Mouse (Mus musculus) testis, adult 2 months (tissue): ENCODE measurements around the gene Cryba1. TPM values are rescaled to one million over a fixed set of nuclear protein-coding genes. Genes with fewer than 3 reads are reported as not detected.

ENCODE experiments used
- H3K27ac ChIP-seq: fragments of 200-500 bp; 2 replicates; pipeline ENCODE4 v1.5.1; 2012; ENCODE audit warnings: low read depth, low read length; ENCODE audit not compliant: control insufficient read depth, insufficient read depth
- H3K27me3 ChIP-seq: fragments of 200-500 bp; 2 replicates; pipeline ENCODE4 v1.6.1; 2012; ENCODE audit warnings: mild to moderate bottlenecking, low read length, moderate library complexity; ENCODE audit not compliant: control insufficient read depth, insufficient read depth
- H3K36me3 ChIP-seq: fragments of 200-500 bp; 2 replicates; pipeline ENCODE4 v1.6.1; 2012; ENCODE audit warnings: mild to moderate bottlenecking, low read length; ENCODE audit not compliant: control insufficient read depth, insufficient read depth
- H3K4me1 ChIP-seq: fragments of 200-500 bp; 2 replicates; pipeline ENCODE4 v1.6.1; 2012; ENCODE audit warnings: low read length; ENCODE audit not compliant: control insufficient read depth, insufficient read depth
- H3K4me3 ChIP-seq: fragments of 200-500 bp; 2 replicates; pipeline ENCODE4 v1.5.1; 2012; ENCODE audit warnings: low read depth, mild to moderate bottlenecking, low read length, moderate library complexity, mixed read lengths; ENCODE audit not compliant: control insufficient read depth
- CTCF ChIP-seq: fragments of 200-500 bp; IDR thresholded peaks from 2 replicates; pipeline ENCODE4 v1.5.1; 2012; ENCODE audit warnings: low read depth, mild to moderate bottlenecking, inconsistent platforms, low read length, moderate library complexity; ENCODE audit not compliant: control insufficient read depth, insufficient read depth, insufficient replicate concordance
- POLR2A ChIP-seq: fragments of 200-500 bp; IDR thresholded peaks from 2 replicates; pipeline ENCODE4 v1.6.1; 2012; ENCODE audit warnings: low read depth, mild to moderate bottlenecking, inconsistent platforms, low read length, moderate library complexity; ENCODE audit not compliant: control insufficient read depth
- polyA plus RNA-seq: library from polyadenylated mRNA; depleted of rRNA; stranded (reverse); fragments of >200 nt; gene quantifications from 2 replicates; pipeline ENCODE4 v1.2.3, GENCODE M21; 2012

The Cryba1 gene
- polyA plus RNA-seq, 1 experiment: not detected

DNA sequence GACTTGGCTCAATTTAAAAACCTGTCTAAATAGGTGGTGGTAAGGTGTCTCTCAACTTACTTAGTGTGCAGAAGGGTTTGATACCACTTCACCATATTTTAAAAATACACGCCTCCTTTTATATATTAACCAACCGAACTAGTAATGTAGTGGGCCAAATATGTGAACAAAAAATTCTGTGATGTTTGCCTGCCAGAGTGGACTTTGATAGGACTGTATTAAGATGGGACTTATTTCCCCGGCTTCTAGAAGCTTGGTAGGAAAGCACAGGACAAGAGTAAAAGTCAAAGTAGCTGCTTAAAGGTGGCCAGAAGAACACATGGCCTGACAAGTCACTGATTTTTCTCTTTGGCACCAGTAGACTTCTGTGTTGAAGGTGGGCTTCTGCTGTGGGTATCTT is 11.3 kb downstream of the Cryba1 start:
- Histone ChIP-seq H3K27me3 (no peaks in the 10 kb centered on the region), H3K27ac (no peak overlapping the region), H3K4me1 (no peaks in the 10 kb centered on the region), H3K4me3 (no peak overlapping the region), H3K36me3 (peaks cover 1% of the 10 kb centered on the region; the same call in 1 of the 2 replicates)
- TF ChIP-seq CTCF (no peak), POLR2A (no peak)

DNA sequence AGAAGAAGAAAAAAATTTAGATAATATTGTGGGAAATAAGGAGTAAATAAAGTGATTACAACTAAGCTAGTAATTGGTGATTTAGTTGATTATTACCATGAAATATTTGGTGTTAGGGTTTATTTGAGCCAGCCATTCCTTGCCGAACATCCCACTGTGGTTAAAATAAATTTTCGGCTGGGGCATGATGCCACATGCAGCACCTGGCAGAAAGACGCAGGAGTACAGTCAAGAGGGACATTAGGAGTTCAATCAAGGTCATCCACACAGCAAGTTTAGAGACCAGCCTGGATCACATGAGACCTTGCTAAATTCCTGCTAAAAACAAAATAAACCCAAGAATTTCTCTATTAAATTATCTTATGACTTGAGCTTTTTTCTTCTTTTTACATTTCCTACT is 16.0 kb downstream of the Cryba1 start:
- Histone ChIP-seq H3K27ac (no peak overlapping the region), H3K4me3 (no peak overlapping the region), H3K4me1 (no peaks in the 10 kb centered on the region), H3K27me3 (no peaks in the 10 kb centered on the region), H3K36me3 (peaks cover 3% of the 10 kb centered on the region)
- no peak for TF ChIP-seq CTCF
- no peak for TF ChIP-seq POLR2A

DNA sequence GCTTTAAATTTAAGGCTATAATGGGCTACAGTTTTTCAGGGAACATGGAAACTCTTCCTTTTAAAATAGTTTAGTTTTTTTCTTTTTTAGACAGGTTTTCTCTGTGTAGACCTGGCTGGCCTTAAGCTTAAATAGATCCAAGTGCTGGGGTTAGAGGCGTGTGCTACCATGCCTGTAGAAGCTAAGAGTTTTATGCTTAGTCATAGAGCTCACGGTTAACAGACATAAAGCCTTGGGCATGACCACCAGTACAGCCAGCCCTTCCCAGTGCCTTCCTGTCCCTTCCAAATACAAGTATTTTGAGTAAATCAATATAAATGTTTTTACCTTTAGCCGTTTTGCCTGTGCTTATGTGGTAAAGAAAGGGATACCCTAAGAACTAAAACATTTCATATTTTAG is 19.2 kb downstream of the Cryba1 start:
- no peak for TF ChIP-seq CTCF
- TF ChIP-seq POLR2A: no peak
- Histone ChIP-seq H3K27ac (no peak overlapping the region), H3K27me3 (no peaks in the 10 kb centered on the region), H3K36me3 (peaks cover 3% of the 10 kb centered on the region), H3K4me1 (no peaks in the 10 kb centered on the region), H3K4me3 (no peak overlapping the region)

DNA sequence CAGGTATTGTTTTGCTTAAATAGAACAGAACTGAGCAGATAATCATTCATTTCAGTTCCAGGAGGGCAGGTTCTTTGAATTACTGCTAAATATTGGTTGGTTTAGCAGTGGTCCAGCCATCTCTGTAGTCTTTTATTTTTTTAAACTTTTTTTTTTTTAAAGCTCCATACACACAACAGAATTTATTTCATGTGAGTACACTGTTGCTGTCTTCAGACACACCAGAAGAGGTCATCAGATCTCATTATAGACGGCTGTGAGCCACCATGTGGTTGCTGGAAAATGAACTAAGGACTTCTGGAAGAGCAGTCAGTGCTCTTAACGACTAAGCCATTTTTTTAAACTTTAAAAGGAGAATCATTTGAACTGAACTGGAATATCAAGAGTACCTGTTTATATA is 27.9 kb downstream of the Cryba1 start:
- Histone ChIP-seq H3K4me3 (no peak overlapping the region), H3K4me1 (no peaks in the 10 kb centered on the region), H3K36me3 (peaks cover 2% of the 10 kb centered on the region), H3K27ac (no peak overlapping the region), H3K27me3 (no peaks in the 10 kb centered on the region)
- TF ChIP-seq CTCF: no peak
- no peak for TF ChIP-seq POLR2A

DNA sequence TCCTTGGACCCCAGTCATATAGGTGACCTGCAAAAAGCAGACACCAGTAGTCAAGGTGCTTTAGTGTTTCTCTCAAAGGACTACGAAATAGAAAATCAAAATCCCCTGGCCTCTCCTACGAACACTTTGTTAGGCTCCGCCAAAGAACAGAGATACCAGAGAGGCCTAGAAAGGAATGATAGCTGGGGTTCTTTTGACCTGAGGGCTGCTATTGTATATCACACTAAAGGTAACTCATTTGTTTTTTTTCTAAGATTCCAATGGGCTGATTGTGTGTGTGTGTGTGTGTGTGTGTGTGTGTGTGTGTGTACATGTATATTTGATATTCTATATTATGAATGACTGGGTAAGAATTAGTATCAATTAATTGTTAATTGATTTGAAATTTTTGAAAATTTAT is 32.1 kb downstream of the Cryba1 start:
- Histone ChIP-seq H3K4me3 (no peak overlapping the region), H3K27me3 (no peaks in the 10 kb centered on the region), H3K27ac (no peak overlapping the region), H3K4me1 (no peaks in the 10 kb centered on the region), H3K36me3 (peaks cover 2% of the 10 kb centered on the region)
- TF ChIP-seq POLR2A (no peak), CTCF (no peak)

DNA sequence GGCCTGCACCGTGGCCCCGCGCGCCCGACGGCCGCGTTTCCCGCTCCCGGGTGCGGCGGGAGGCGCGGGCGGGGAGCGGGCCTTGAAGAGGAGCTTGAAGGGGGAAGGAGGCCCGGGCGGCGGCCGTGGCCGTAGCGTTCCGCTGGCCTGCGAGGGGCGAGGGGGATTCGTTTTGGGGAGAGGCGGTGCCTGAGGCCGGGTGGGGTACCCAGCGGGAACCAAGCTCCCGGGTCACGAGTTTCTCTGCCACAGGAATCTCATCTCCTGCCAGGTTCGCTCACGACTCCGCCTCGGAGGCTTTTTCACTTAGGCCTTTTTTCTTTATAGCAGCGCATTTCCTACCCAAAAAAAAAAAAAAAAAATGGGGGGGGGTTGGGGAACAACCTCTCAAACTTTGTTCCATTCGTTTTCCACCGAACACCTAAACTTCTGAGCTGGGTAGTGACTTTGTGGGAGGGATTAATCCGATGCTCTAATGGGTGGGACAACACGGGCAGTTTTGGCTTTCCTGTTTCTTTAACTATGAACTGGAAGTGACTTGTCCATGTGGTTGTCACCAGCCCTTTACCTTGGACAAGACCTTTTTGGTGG is 37.4 kb downstream of the Cryba1 start:
- peaks cover 4% of the 10 kb centered on the region for H3K4me1 ChIP-seq
- H3K4me3 ChIP-seq: peak overlapping the region; percentile 86
- peak overlapping the region; percentile 84 for H3K27ac ChIP-seq
- H3K36me3 ChIP-seq: no peaks in the 10 kb centered on the region
- no peak for TF ChIP-seq CTCF
- no peak for TF ChIP-seq POLR2A
- no peaks in the 10 kb centered on the region for H3K27me3 ChIP-seq

DNA sequence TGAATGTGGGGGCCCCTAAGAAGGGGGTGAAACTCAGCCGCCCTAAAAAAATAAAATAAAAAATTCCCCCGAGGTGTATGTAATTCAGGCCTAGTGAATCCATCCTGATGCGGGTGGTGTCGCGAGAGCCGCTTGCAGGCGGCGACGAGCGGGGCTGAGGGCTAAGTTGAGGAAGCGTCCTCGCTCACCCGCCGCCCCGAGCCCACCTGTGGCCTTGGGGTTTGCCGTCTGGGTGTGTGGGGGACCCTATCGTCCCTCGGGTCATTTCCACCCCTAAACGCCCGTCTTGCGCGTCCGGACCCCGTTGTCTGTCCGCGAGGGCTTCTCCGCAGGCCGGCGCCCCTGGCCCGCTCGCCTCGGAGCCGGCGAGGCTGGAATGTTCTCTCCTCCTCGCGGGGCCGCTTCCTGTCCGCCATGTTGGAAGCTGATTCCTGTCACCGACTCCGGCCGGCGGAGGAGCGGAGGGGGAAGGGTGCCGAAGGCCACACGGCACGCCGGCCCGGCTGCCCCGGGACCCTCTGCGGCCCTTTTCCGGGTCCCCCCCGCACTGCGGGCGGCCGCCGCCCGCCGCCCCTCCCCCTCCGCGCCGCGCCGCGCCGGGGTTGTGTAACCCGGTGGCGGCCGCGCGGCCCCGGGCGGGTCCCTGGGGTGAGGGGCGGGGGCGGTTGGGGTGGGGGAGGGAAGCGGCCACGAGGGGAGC is 38.1 kb downstream of the Cryba1 start:
- TF ChIP-seq POLR2A (peak; percentile 59), CTCF (no peak)
- Histone ChIP-seq H3K4me3 (peak overlapping the region; percentile 97), H3K27me3 (no peaks in the 10 kb centered on the region), H3K4me1 (peaks cover 4% of the 10 kb centered on the region), H3K36me3 (no peaks in the 10 kb centered on the region), H3K27ac (peak overlapping the region; percentile 99)
